Mouse (Mus musculus) gastrocnemius, postnatal 10 days (tissue): ENCODE measurements around the gene Scn9a. TPM values are rescaled to one million over a fixed set of nuclear protein-coding genes. Genes with fewer than 3 reads are reported as not detected.

ENCODE experiments used
- DNase-seq: peaks from one replicate; pipeline ENCODE4 v3.0.0; 2021; ENCODE audit warnings: mixed read lengths
- long read RNA-seq, 2 experiments: library from polyadenylated mRNA; stranded (forward); transcript quantifications; one replicate each; pipeline ENCODE4 v2.0.0; 2021
- total RNA-seq, 2 experiments: library from RNA; stranded (reverse); gene quantifications; 2 replicates each; pipeline ENCODE4 v1.2.3; 2021

Gene Scn9a
- total RNA-seq = under 1 TPM; 0.02 to 0.11 TPM
- long read RNA-seq, experiment 1 = 0 reads
- long read RNA-seq, experiment 2 = 0 reads

DNA sequence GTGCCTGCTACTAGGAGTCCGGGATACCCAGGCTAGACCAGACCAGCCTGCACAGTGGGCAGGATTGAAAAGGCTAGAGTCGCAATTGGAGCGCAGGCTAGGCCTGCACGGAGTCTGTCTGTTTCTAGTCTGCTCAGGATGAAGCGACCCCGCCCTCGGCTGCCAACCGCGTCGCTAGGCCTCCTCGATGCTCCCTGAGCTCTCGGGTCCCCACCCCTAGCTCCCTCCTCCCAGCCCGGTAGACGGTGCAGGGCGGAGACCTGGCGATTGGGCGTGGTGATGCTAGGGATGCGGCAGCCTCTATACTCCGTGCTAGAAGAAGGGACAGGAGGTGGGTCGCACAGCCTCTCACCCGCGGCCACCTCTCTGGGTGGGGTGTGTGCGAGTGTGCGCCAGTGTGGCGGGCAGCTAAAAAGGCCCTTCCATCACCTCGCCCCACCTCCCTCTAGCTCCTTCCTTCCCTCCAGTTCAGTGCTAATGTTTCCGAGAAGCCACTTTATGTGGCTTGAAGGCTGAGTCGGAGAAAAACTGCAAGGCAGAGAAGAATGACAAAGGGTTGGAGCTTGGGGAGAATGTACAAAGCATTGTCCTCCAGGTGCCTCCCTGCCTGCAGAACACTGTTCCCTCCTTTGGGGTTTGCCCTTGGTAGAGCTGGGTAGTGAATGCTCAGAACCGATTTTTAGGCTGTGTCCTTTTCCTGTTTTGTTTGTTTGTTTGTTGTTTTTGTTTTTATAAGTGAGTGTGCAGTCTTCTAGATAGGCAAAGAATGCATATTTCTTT is at the start of gene Scn9a:
TSS of gene Scn9a (minus strand) at position 383 of the 780 bp plus-strand sequence.
- peak; percentile 4 for DNase-seq

DNA sequence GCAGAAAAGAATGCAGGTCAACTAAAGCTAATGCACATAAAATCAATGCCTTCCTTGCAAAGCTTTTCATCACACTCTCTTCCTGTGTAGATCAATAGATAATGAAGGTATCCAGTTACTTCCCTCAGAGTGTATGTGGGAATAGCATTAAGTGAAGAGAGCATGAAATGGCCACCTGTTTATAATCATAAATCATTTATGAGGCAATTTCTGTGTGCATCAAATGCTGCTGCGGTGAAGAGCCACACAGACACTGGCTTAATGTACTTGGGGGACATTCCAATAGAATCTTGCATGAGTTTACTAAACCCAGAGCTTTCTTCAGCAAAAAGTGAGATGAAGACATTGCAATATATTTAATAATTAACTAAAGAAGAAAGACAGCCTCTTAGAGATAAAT is 27.2 kb upstream of the Scn9a start:
- DNase-seq = no peak

DNA sequence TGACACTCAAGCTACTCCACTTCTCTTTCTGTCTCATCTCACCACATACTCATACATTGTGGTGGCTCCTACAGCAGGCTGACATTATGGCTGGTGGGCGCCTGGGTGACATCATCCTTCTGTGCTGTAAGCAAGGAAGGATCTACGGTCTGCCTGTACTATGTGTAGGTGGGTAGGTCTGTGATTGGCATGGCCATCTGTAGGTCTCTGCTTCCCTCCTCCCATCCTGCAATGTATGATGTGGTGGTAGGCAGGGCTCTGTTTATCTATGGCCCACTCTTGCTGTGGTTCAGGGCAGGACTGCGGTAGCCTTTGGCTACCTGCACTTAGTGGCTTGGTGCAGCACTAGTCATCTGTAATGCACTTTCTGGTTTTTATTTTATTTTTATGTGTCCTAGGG is 21.7 kb upstream of the Scn9a start:
- no peak for DNase-seq

DNA sequence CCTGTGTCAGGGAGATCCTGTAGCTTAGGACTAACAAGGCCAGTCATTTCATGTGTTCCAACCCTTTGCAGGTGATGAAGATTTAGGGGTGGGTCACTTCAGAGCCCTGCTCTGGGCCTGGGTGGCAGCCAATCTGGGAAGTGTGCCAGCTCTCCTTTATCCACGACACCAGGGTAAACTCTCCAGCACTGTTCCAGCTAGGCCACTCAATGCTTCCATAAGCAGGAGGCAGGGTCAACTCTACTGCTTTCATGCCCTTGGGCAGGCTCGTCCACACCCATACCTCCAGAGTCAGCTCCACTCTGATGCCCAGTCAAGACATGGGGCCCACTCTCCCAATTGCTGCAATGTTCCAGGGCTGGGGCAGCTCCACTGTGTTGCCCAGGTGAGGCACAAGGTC is 20.7 kb upstream of the Scn9a start:
- no peak for DNase-seq

DNA sequence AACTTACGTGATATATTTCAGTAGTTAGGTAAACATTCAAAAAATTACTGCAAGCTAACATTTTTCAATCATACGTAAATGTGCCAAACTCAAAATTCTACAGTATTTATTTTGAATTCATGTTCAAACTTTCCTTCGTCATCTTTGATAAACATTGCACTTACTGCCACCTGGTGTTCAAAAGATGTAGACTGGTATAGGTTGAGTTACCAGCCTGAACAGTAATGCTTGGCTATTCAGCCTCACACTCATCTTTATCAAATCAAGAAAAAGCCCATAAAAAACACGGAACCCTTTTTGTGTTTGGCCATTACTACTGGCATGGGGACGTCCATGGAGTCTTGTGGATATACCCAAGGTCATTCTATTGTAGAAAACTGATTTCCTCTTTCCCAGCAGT is 9.6 kb upstream of the Scn9a start:
- DNase-seq = no peak

DNA sequence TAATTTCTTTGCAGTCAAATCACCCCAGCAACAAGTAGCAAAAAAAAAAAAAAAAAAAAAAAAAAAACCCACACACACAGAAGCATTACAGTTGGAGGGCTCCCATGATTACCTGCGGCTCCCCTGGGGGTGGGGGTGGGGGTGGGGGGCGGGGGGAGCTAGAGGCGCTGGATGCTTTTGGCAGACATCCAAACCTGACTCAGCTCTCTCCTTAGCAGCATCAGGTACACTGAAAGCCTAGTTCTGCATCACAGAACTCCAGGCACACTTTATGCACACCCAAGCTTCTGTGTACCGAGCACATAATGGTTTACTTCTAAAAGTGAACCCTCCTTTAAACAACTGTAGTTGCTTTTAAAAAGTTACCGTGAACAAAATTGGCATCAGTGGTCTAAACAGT is 2.0 kb downstream of the Scn9a start:
- no peak for DNase-seq

DNA sequence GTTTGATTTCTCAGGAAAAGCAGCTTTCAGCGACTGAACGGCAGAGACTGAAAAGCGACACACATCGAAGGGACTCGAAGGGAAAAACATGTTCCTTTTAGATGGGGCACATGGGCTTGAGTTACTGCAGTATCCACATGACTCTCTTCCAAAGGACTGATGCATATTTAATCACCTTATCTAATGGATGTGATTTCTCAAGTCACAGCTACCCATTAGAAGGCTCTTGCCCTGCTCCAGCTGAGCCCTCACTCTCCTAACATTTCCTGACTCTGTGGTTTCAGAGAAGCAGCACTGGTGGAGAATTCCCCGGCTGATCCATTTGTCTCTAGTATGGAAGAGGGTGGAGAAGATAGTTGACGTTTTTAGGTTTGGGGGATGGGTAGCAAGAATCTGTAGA is 23.7 kb downstream of the Scn9a start:
- no peak for DNase-seq

DNA sequence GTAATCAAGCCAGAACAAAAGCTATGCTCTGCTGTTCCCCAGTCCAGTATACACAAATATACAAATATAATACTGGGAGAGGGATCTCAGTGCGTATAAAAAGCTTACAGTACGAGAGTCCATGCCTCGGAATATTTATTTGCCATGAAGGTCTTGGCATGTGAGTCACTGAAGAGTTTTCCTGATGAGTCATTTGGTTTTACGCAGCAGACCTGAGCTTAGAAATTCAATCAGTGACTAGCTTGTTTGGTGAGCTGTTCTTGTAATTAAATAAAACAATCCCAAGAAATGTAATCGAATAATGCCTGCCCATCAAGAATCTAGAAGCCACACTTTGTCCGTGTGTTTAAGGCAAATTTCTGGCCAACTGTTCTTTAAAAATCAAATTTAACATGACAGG is 37.4 kb downstream of the Scn9a start:
- no peak for DNase-seq

DNA sequence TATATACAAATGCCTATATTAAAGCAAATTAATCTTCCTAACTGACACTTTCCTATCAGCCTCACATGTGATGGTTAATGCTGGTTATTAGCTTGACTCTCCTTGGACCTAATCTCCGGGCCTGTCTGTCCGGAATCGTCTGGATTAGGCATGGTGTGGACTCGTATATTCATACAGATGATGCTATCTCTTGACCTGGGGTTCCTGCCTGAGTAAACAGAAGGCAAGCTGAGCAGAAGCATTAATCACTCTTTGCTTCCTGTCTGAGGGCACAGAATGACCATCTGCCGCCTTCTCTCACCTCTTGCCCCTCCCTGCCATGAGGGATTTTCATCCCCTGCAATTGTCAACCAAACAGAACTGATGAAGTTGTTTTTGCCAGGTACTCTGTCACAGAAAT is 38.6 kb downstream of the Scn9a start:
- no peak for DNase-seq

DNA sequence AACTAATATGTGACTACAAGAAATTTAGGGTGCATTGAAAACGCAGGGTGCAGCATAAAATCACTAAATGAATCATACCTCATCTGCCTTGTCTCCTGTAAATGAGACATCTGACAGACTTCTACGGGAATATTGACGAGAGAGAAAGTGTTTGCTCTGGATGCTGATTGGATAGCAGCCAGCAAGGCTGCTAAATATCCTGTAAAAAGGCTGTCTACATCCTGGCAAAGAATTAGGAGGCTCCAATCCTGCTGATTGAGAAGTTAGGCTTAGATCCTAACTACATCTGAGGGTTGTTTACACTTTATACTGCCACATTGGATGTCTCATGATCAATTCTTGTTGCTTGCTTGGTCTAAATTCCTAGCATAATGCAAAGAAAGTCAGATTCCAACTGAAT is 44.6 kb downstream of the Scn9a start:
- no peak for DNase-seq

DNA sequence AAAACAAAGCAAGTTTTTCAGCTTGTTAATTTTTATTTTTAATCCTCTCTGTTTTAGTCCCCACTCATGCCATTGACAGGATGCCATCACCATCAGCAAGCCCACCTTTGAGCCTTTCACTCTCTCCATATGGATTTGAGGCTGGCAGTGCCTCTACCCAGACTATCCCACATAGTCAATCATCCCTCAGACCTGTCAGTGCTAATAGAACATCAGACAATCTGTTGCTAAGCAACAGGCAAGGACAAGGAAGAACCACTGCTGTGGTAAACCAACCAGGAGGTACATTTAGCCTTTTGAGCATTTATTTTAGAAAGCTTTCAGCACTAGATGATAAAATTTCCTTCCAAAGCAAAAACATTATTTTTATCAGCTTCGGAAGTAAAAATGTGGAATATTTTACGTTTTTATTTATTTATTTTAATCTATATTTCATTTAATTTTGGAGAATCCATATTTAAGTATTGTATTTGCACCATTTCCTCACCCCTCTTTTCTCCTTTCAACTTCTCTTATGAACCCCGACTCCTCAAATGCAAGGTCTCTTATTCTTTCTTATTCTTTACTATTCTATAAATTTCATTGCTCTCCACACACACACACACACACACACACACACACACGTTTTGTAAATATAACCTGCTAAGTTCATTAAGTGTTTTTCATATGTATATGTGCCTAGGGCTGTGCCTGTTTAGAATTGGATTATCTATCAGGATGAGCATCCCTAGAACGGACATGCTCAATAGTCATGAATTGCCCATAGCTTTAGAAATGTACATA is 54.5 kb downstream of the Scn9a start:
- DNase-seq = no peak

DNA sequence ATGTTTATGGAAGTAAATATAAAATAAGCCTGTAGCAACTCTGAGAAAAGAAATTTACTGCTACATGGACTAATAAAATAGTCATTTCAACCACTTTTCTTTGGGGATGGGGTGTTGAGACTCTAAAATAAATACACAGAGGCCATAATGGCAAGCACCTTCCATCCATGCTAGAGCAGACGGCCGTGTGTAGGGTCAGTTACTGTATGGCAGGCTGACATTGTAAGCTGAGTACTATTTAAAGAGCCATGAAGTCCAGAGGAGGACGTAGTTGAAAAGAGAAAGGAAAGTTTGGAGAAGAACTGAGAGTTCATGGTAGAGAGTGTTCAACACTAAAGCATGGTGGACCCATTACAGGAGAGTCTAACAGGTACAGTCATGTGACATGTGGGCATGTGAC is 86.5 kb downstream of the Scn9a start:
- DNase-seq = no peak

DNA sequence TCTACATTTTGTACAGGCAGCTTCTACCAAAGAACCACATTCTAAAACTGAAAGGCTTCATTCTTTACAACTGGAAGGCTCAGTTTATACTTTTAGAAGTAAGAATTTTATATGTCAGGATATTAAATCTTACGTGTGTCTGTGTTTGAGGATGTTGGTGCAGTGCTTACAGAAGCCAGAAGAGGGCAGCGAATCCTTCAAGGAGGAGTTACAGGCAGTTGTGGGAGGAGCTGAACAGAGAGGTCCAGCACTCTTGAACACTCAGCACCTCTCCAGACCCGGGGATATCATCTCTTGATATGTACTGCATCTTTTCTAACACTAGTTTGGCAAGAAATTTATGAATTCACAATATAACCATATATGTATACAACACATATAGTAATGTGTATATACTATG is 114.8 kb downstream of the Scn9a start:
- DNase-seq = no peak

DNA sequence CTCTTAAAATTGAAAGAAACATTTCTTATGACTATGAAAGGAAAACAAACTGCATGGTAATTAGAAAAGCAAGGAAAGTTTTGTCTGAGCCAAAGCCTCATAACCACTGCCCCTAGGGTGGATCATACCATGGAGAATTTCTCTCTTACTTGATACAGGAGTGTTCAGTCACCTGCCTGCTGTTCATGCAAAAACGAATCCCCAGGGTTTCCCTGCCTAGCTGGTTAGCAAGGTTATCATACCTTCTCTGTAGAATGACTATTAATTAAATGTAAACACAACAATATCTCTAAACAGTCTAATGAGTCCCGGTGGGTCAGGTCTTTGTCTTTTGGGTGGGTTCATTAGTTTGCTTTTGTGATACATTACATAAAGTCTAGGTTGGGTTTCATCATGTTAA is 123.3 kb downstream of the Scn9a start:
- DNase-seq = no peak

DNA sequence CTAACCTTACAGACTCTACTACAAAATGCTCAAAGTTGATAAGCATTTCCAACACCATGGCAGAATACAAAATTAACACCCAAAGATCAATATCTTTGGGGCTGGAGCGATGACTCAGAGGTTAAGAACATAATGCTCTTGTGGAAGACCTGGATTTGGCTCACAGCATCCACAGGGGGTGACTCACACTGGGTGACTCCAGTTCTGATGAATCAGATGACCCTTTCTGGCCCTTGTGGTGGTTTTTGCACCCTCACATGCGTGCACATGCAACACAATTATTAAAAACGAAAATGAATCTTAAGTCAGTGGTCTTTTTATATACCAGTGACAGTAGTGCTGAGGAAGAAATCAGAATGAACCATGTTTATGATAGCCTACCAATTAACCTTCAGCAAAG is 126.7 kb downstream of the Scn9a start:
- DNase-seq = no peak

DNA sequence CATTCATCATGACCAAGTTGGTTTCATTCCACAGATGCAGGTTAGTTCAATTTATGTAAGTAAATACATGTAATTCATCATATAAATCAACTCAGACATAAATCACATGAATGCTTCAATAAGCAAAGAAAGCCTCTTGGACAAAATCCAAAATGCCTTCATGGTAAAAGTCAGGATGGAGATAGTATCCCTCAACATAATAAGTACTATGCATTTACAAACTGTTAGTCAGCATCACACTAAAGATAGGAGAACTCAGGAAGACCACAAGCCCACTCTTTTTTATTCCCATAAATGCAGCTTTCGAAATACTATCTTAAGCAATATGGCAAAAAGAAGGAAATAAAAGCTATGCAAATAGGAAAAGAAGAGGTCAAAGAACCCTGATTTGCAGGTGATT is 127.1 kb downstream of the Scn9a start:
- DNase-seq = no peak

DNA sequence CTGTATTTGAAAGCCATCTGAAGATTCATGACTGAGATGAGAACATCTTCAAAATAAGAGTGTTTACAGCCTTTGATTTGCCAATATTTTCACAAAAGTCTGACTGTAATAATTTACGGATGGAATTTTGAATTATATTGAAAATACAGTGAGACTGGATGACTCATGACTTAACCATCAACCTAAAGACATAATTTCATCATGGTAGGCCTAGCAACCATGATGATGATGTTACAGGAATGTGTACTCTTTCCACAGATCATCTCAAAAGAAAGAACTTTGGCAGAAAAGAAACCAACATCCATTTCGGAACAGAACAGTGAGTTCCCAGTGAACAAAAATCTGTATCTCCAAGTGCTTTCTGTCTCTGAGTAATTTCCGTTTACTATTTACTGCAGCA is 132.6 kb downstream of the Scn9a start:
- DNase-seq = no peak

DNA sequence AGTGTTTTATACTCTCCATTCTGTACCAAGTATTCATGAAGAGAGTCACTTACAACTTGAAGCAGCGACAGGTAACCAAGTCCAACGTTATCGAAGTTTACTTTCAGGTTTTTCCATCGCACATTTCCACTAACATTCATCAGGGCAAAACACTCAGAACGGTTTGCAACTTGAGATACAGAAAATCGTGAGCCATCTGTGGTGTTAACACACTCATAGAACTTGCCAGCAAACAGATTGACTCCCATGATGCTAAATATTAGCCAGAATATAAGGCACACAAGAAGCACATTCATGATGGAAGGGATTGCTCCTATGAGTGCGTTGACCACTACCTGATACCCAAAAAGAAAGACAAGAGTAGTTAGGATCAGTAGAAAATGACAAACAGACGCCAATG is 140.2 kb downstream of the Scn9a start:
- no peak for DNase-seq

DNA sequence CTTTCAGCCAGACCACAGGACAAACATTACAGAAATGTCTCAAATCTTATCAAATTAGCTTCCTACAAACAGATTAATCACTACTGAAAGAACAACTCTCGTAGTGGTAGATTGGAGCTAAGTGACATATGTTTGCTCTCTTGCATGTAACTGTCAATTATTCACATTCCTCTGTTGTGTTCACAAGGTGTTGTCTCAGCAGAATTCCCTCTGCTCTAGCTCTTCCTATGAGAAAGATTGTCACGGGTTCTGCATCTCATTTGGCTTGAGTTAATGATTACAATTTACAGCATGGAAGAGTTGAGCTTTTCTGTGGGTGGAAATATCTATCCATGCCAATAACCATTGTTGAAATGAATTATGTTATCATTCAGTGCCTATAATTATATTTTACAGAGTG is 156.4 kb downstream of the Scn9a start:
- DNase-seq = no peak

DNA sequence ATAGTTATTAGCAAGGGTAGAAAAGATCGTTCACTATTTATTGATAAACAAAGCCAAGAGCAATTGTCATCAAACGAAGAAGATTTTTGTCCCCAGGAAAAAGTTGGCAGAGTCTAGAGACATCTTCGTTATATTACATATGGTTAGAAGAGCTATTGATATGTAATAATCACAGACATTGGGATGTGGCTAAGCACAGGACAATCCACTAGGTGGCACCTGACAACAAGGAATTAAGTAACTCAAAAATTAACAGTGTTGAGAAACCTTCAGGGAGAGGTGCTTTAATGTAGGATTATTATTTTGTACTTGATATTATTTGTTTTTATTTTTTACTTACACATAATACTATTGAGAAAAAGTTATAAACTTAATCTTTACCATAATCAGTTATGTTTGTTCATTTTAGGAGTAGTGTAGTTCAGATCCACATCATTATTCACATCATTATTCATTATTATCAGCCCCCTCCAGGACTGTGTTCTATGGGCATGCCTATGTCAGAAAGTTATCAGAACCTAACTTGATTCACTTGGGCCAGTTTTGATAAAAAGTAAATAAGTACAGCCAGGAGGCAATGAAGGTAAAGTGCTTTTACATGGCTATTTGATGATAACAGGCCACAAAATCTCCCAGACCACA is 161.5 kb downstream of the Scn9a start:
- no peak for DNase-seq

DNA sequence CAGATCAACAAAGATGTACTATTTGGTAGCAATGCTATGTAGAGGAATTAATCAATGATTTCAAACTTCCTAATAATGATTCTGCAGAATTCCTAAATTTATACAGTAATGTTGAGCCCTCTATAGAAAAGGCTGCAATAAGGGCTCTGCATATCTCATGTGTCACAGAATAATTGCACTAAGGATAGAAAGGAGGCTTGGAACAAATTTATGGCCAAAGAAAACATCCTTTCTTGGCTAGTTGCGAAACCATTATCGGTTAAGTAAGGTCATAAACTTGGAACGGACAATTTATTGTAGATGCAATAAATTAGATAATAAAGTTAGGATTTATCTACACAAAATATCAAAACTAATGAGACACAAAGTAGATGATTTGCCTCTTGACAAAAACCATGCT is 169.3 kb downstream of the Scn9a start:
- no peak for DNase-seq

DNA sequence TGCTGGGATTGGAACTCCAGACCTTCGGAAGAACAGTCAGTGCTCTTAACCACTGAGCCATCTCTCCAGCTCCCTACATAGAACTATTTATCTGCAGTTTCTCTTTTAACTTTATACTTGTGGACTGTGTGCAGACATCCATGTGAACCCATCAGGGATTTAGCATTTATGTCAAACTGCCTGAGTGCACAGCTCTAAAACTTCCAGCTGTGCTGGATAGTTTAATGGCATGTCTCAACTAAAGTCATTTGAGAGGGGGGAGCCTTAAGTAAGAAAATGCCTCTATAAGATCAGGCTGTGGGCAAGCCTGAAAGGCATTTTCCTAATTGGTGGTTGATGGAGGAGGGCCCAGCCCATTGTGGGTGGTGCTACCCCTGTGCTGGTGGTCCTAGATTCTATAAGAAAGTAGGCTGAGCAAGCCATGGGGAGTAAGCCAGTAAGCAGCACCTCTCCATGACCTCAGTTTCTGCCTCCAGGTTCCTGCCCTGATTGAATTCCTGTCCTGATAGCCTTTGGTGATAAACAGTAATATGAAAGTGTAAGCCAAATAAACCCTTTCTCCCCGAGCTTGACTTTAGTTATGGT is 169.8 kb downstream of the Scn9a start:
- no peak for DNase-seq

DNA sequence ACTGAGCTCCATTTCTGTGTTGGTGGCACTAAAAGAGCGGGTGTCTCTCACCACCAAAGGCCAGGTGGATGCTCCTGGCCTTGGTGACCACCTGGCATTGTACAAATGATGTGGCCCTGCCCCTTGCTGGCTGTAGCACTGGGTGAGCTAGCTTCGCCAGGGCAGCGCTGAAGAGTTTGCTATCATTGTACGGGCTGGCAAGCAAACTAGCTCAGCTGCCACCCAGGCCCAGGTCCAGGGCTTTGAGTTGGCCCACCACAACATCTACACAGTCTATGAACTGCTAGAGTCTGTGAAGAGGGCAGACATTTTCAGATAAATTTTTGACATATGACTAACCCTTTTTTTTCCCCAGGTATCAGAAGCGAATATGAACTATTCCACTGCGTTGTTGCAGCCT is 170.8 kb downstream of the Scn9a start:
- DNase-seq = no peak
